Mouse (Mus musculus) mouse embryonic stem cell (cell line): ENCODE results near the gene Ggta1.

Source experiments
- in situ Hi-C, 2 experiments: fragments of 300-500 bp; cut with MboI; formaldehyde crosslinking; loops; 1 replicate in 1 of 2; 3 replicates in 1 of 2; pipeline ENCODE4 v1.14.3; 2019 to 2020; ENCODE audit warnings: low sequenced_read_pairs in 2 of 2, low pct_unique_long_range_greater_than_20kb in 1 of 2, mixed read lengths in 1 of 2; ENCODE audit not compliant: unreplicated experiment in 1 of 2

The Ggta1 gene

DNA sequence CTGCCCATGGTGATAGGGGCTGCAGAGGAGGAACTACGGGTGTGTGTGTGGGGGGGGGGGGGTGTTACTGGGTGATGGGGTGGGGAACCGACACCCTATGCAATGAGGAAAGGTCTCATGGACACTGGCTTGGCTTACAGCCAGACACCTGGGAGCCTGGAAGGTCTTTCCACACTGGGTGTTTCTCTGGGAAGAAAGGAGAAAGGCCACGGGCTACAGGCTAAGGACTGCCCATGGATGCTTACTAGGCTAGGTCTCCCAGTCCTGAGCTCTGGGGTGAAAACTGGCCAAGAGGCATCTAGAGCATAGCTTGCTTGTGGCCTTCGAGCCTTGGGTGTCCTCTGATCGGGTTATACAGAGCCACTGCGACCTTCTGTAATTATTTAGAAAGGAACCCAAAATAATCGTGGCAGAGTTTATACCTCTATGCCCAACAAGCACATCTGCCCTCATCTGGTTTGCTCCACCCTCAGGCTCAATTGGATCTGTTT is at the start of gene Ggta1:
Gene Ggta1 (minus strand): TSS at position 441 of the 491 bp plus-strand sequence.
- in situ Hi-C loops, result no loop called here

- in situ Hi-C loops, result loop anchor here in 1 of 2 experiments (10.0 kb wide), 1 partner anchor 217 kb away; no protein-coding TSS in a partner anchor
These were observed 49.2 kb upstream of the Ggta1 start for GRCm38 (mm10) chr2:35512226-35512625.

GRCm38 (mm10) chr2:35510920-35511319 is 47.9 kb upstream of the Ggta1 start:
- in situ Hi-C loops, result loop anchor here in 1 of 2 experiments (10.0 kb wide), 1 partner anchor 216 kb away; no protein-coding TSS in a partner anchor

- in situ Hi-C loops, result loop anchor here in 1 of 2 experiments (10.0 kb wide), 1 partner anchor 215 kb away; no protein-coding TSS in a partner anchor
These were observed 46.9 kb upstream of the Ggta1 start for GRCm38 (mm10) chr2:35509888-35510287.

- in situ Hi-C loops, result no loop called here
These were observed 46.3 kb upstream of the Ggta1 start for GRCm38 (mm10) chr2:35509343-35509667.

- in situ Hi-C loops, result no loop called here
These were observed 45.7 kb upstream of the Ggta1 start for GRCm38 (mm10) chr2:35508597-35509342.

DNA sequence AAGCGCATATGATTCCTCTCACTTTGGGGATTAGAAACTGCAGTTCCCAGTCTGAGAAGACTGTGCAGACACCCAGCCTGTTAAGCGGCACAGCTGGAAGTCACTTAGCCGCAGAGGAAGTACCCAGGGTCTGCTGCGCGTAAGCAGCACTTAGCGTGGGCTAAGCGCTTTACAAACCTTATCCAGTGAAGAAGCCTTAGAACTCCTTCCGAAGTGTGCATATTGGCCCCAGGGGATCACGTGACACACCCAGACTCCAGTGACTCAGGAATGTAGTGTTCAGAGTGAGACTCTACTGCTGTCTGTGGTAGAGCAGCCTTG is 44.1 kb upstream of the Ggta1 start:
- in situ Hi-C loops, result no loop called here

GRCm38 (mm10) chr2:35506311-35507190 is 43.5 kb upstream of the Ggta1 start:
- in situ Hi-C loops, result no loop called here

DNA sequence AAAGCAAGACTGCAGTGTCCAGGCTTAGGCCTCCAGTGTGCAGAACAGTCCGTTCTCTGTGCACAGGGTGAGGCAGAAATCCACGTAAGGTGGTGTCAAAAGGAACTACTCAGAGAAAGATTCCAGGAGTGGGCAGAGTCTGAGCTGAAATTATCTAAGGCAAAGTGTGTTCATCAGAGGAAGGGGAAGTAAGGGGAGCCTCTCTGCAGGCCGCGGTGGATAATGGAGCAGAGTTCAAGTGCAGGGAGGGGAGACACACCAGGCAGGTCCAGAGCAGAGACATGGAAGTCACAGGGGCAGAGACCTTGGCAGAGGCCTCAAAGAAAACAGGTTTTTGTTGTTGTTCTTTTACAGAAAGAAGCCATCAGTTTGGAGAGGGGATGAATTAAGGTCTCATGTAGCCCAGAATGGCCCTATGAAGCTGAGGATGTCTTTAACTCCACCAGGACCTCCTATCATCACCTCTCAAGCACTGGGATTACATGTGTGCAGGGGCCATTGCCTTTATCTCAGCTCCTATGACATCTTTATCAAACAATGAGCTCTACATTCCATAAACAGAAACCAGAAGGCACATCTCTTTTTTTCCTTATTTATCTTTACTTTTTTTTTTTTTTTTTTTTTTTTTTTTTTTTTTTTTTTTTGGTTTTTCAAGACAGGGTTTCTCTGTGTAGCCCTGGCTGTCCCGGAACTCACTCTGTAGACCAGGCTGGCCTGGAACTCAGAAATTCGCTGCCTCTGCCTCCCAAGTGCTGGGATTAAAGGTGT is 42.7 kb upstream of the Ggta1 start:
- in situ Hi-C loops, result no loop called here

GRCm38 (mm10) chr2:35504417-35504776 is 41.4 kb upstream of the Ggta1 start:
- in situ Hi-C loops, result no loop called here

DNA sequence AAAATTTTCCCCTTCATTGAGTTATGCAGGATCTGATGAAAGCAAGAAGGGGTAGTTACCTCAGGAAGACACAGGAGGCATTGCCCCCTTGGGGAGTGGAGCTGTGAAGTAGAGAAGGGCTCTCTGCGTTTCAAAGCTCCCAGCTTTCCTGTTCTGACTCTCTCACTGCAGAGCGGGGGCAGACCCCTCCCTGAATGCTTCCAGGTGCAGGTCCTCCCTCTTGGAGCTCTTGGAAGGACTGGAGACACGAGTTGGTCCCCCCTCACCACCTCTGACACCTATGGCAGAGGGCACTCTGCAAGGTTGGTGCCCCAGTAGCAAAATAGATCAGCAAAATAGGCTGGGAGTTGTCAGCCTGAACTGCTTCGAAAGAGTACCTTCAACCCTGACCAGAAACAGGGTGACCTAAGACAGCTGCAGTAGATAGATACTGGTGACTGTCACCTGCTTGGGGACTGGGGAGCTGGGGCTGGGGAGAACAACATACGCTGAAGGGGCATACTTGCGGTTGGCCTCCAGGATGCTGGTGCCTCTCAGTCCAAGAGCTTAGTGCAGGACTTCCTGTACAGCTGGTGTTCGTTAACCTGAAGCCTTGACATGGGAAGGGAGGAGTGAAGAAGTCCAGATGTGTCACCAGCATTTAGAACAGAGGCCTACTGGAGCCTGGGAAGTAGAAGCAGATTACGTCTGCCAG is 40.8 kb upstream of the Ggta1 start:
- in situ Hi-C loops, result no loop called here

- in situ Hi-C loops, result no loop called here
These were observed 40.1 kb upstream of the Ggta1 start for GRCm38 (mm10) chr2:35503021-35503722.

DNA sequence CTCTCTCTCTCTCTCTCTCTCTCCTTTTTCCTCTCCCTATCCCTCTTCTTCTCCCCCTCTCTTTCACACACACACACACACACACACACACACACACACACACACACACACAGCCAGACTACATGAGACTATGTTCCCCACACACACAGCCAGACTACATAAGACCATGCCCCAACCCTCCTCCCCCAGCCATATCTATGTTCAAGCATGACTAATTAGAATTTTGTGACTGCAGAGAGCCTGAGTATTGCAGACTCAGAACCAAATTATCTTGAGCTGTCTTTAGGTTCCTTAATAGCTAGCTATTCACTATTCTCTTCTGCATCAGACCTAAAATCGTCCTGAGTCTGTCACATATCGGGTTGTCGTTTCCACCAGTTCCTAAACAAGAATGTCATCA is 39.5 kb upstream of the Ggta1 start:
- in situ Hi-C loops, result no loop called here

- in situ Hi-C loops, result no loop called here
These were observed 36.4 kb upstream of the Ggta1 start for GRCm38 (mm10) chr2:35499474-35499873.

DNA sequence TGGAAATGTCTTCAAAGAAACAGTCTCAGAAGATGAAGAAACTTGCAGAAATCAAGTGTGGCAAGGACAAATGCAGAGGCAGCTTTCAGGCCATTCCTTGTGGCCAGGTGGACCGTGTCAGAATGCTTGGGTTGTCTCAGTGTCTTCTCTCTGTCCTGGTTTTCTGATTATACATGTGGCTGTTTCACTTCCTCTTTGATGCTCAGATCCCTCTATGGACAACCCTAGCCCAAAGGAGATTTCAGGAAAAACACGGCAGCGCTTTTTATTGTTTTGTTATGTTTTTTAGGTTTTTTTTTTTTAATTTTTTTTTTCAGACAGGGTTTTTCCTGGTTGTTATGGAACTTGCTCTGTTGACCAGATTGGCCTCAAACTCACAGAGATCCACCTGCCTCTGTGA is 35.9 kb upstream of the Ggta1 start:
- in situ Hi-C loops, result no loop called here

DNA sequence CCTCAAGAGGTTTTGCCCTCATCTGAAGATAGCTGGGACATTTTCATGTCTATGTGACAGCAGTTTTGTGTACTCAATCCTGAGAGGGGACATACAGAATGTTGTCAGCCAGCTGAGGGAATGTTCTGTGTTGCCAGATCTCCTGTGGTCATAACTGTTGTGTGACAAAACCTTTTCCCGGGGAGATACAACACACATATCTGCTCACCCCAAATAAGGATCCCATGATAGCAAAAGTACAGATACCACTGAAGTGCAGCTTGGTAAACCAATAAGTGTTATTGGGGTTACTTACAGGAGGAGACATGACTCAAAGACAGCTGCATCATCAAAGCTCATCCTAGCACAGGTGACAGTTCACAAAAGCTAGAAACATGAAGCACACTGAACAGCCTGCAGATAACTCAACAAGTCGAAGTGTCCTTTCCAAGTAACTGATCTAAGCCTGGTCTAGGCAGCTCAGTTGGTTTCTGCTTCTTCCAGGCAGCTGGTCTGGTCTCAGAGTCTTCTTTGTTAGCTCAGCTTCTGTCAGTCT is 34.7 kb upstream of the Ggta1 start:
- in situ Hi-C loops, result no loop called here

DNA sequence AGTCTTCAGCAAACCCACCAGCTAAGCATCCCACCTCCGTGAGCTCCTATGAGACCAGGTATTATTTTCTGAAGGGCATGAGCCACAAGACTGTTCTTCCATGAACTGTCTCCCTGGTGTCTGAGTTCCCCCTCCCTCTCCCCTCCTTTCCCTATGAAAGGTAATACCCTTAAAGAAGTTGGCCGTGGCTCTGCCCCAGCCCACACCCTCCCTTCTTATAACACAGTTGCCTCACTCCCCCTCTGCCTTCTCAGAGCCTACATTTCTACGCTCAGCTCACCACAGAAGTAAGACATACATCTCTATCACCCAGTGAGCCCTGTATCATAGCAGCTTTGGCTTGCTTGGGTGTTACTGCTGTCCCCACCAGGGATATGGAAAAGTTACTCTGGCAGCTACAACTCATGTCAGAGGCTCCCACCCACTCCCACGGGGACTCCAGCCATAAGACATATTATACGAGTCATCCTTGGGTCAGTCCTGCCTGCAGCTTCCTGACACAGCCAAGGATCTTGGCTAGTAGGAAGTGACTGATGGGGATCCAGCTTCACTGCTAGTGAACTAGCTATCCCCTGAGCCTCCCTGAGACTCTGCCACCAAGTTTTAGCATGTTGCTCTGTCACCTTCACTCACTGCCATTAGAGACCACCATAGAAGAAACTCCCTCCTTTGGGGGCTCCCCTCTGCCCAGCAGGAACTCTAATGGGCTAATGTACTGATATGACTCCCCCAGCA is 33.4 kb upstream of the Ggta1 start:
- in situ Hi-C loops, result no loop called here
